Mouse (Mus musculus): ENCODE measurements around the gene Erg28. TPM values are rescaled to one million over a fixed set of nuclear protein-coding genes. Genes with fewer than 3 reads are reported as not detected.

Gene Erg28
- 89.4 and 91.2 TPM in 2 replicates for polyA plus RNA-seq (2016; fragmentation: Nextera tagmentation; extraction: Ambion mirVana)

DNA sequence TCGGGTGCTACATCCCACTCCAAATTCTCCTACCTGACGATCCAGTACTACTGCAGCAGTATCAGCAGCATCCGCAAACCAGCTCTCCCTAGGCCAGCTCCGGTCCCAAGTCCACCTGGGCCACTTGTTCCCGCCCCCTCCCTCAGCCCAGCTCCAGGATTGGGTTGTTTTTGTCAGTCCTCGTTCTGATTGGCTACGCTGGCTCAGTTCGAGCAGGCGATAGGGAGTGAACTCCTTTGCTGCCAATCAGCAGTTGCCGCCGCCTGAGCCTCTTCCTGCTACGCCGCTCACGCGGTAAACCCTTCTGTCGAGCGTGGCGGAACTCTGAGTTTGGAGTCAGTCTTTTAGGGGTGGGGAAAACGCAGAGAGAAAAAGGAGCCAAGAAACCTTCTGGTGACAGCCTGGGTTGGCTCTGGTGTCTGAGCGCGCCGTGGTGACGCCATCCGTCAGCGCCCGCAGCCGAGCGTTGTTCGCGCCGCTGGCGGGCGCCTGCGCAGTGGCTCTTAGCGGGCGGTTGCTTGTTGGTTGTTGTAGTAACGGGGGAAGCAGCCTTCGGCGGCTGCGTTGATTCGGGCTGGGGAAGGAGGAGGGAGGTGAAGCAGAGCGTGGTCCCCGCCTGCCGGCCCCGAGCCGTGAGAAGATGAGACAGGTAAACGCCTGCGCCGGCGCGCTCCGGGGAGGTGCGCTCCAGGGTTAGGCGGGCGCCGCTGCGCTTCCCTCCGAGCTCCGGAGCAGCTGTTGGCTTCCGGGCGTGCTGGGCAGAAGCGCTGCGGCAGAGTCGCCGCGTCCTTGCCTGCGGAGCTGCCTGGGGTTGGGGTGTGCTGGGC, at the start of gene Erg28, which contains the start of gene Ttll5:
Erg28 (minus strand) TSS at position 113 of the 827 bp plus-strand sequence.
Ttll5 (plus strand) TSS at position 222 of the 827 bp plus-strand sequence.
- Histone ChIP-seq H3K9ac (replicated peaks) (peak within 1 kb of the TSS; percentile 80), H3K27ac (replicated peaks) (peak within 1 kb of the TSS; percentile 95), H3K4me1 (peaks cover 16% of the 10 kb centered on the region), H3K27me3 (no peaks in the 10 kb centered on the region), H3K4me2 (replicated peaks) (peak within 1 kb of the TSS; percentile 81), H3K4me3 (peak within 1 kb of the TSS; percentile 86), H3K9me3 (no peaks in the 10 kb centered on the region), H3K36me3 (peaks cover 16% of the 10 kb centered on the region)
- peak; percentile 99 for ATAC-seq (ENCODE audit: low FRiP score, low read depth)
- 1% methylated on average over 65 of the region's 67 CpGs for WGBS

- no peak overlapping the region; the same call in 1 of the 2 replicates for H3K27ac ChIP-seq (replicated peaks)
- no peak overlapping the region for H3K9ac ChIP-seq (replicated peaks)
- H3K36me3 ChIP-seq = 0 out of 2 replicates have a peak, but pooled peaks cover 4% of the 10 kb centered on the region
- H3K4me3 ChIP-seq = no peak overlapping the region
- WGBS = 14% methylated on average over 6 of the region's 6 CpGs
- ATAC-seq (ENCODE audit: low FRiP score, low read depth) = no peak
- H3K4me2 ChIP-seq (replicated peaks) = no peak overlapping the region
- no peaks in the 10 kb centered on the region for H3K27me3 ChIP-seq
- 0 out of 2 replicates have a peak, but pooled peaks cover 8% of the 10 kb centered on the region for H3K4me1 ChIP-seq
- H3K9me3 ChIP-seq = no peaks in the 10 kb centered on the region
Observed at GRCm38 (mm10) chr12:85869423-85869822, 45.1 kb upstream of the Erg28 start.

DNA sequence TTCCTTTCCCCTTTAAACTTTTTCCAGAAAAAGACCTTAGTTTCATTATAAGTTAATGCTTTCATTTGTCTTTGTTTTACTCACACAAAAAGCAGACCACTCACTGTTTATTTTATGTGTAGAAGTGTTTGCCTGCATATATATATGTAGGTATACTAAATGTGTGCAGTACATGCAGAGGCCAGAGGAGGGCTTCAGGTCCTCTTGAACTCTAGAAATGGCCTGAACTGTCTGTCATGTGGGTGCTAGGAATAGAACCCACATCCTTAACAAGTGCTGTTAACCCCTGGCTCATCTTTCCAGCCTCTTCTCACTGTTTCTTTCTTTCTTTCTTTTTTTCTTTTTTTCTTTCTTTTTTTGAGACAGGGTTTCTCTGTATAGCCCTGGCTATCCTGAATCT, 42.8 kb upstream of the Erg28 start:
- Histone ChIP-seq H3K27ac (replicated peaks) (no peak overlapping the region), H3K9me3 (no peaks in the 10 kb centered on the region), H3K9ac (replicated peaks) (no peak overlapping the region), H3K4me2 (replicated peaks) (no peak overlapping the region), H3K27me3 (no peaks in the 10 kb centered on the region), H3K4me1 (0 out of 2 replicates have a peak, but pooled peaks cover 8% of the 10 kb centered on the region), H3K36me3 (peaks cover 3% of the 10 kb centered on the region; the same call in 1 of the 2 replicates), H3K4me3 (no peak overlapping the region)
- ATAC-seq (ENCODE audit: low FRiP score, low read depth) = no peak

DNA sequence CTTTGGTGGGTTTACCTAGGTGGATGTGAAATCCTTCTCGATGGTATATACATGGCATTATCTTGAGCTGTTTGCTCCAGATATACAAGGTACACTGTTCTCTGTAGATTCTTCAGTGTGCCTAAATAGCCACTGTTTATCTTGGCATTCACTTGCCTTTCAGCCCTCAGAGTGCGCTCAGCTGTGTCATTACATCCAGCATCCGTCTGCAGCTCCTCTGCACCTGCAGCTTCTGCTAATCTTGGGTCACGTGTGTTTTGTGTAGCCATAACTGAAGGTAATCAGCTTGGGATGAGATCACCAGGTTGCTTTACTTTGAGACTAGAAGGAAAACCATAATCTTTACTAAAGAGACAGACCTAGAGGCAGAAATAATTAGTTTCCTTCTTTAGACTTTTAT, 42.3 kb upstream of the Erg28 start:
- H3K36me3 ChIP-seq = peaks cover 3% of the 10 kb centered on the region; the same call in 1 of the 2 replicates
- no peaks in the 10 kb centered on the region for H3K9me3 ChIP-seq
- H3K4me2 ChIP-seq (replicated peaks) = no peak overlapping the region
- H3K27me3 ChIP-seq = no peaks in the 10 kb centered on the region
- 69% methylated on average over 4 of the region's 4 CpGs for WGBS
- H3K4me3 ChIP-seq = no peak overlapping the region
- no peak overlapping the region for H3K27ac ChIP-seq (replicated peaks)
- H3K4me1 ChIP-seq = 0 out of 2 replicates have a peak, but pooled peaks cover 8% of the 10 kb centered on the region
- H3K9ac ChIP-seq (replicated peaks) = no peak overlapping the region
- no peak for ATAC-seq (ENCODE audit: low FRiP score, low read depth)

DNA sequence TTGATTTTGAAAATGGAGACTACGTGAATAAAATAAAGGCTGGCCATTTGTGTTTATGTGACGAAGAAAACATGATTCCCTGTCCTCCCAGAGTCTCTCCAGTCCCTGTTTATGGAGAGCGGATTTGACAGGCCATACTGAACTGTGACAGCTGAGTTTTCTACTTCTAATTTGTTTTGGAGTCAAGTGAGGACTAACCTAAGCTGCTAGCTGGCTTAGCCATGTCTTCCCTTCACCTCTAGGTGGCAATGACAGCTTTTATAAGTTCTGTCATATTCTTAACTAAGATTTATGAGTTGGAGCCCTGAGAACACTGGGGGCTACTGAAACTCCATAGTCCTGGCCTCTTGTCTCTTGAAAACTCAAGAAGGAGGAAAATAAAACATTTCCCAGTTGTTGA, 41.2 kb upstream of the Erg28 start:
- Histone ChIP-seq H3K27me3 (no peaks in the 10 kb centered on the region), H3K9ac (replicated peaks) (no peak overlapping the region), H3K36me3 (peaks cover 3% of the 10 kb centered on the region; the same call in 1 of the 2 replicates), H3K27ac (replicated peaks) (no peak overlapping the region), H3K9me3 (no peaks in the 10 kb centered on the region), H3K4me3 (no peak overlapping the region), H3K4me1 (0 out of 2 replicates have a peak, but pooled peaks cover 8% of the 10 kb centered on the region), H3K4me2 (replicated peaks) (no peak overlapping the region)
- WGBS = 83% methylated on average over 3 of the region's 3 CpGs
- ATAC-seq (ENCODE audit: low FRiP score, low read depth) = no peak

DNA sequence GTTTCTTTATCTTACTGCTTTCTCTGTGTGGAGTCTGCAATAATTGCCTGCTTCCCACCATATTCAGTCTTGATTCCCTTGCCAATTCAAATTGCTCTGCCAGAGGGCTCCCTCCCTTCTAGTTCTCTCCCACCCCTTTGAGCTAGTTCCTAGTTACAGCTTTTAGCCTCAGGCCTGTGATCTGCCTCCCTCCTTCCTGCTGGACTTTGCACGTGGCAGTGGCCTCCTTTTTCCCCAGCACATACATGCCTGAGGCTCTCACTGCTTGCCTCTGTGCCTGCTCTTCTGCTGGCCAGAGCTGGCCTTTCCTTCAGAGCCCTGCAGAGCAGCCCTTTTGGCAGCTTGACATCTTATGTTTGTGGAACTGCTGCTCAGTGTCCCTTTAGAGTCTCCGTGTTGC, 38.2 kb upstream of the Erg28 start:
- Histone ChIP-seq H3K27me3 (no peaks in the 10 kb centered on the region), H3K4me3 (no peak overlapping the region), H3K27ac (replicated peaks) (0 out of 2 replicates have a peak overlapping the region, but pooled peaks have one; percentile 35), H3K36me3 (peaks cover 5% of the 10 kb centered on the region; the same call in 1 of the 2 replicates), H3K4me1 (no peaks in the 10 kb centered on the region), H3K9me3 (no peaks in the 10 kb centered on the region), H3K4me2 (replicated peaks) (no peak overlapping the region), H3K9ac (replicated peaks) (no peak overlapping the region)
- ATAC-seq (ENCODE audit: low FRiP score, low read depth) = no peak
- WGBS = 65% methylated on average over 2 of the region's 2 CpGs

DNA sequence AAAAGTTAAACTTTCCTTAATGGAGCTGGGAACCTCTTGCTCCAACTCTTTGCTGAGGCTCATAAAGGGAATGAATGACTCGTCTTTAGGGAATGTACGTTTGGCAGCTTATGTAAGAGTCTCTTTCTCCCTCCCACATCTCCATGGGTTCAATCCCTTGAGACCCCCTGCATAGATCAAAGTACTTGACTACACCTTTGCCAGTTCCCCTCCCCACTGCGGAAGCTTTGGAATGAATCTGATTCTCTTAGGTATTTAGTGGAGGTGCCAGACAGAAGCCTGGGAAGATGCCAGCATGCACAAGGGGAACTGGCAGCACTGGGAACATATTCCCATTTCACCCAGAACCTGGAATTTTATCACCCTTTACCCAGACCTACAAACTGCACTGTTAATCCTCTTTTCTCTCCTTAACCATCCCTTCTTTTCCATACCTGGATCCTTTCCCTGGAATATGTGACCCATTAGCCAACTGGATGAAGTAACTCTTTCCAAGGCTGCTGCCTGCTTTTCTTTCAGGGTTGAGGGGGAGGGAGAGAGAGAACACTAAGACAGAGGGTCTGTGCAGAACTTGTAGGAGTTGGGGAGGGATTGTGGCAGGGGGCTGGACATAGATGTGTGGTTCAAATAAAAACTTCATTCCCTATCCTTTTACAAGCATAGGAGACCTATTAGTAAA, 35.3 kb upstream of the Erg28 start:
- H3K4me2 ChIP-seq (replicated peaks) = no peak overlapping the region
- no peak for ATAC-seq (ENCODE audit: low FRiP score, low read depth)
- H3K9ac ChIP-seq (replicated peaks) = no peak overlapping the region
- H3K27me3 ChIP-seq = no peaks in the 10 kb centered on the region
- H3K9me3 ChIP-seq = no peaks in the 10 kb centered on the region
- no peak overlapping the region for H3K27ac ChIP-seq (replicated peaks)
- peaks cover 12% of the 10 kb centered on the region; the same call in 1 of the 2 replicates for H3K36me3 ChIP-seq
- WGBS = 59% methylated on average over 3 of the region's 3 CpGs
- no peaks in the 10 kb centered on the region for H3K4me1 ChIP-seq
- H3K4me3 ChIP-seq = no peak overlapping the region

- H3K4me1 ChIP-seq = no peaks in the 10 kb centered on the region
- ATAC-seq (ENCODE audit: low FRiP score, low read depth) = no peak
- H3K9me3 ChIP-seq = no peaks in the 10 kb centered on the region
- no peak overlapping the region for H3K4me2 ChIP-seq (replicated peaks)
- no peak overlapping the region for H3K27ac ChIP-seq (replicated peaks)
- 76% methylated on average over 3 of the region's 3 CpGs for WGBS
- H3K27me3 ChIP-seq = no peaks in the 10 kb centered on the region
- H3K4me3 ChIP-seq = no peak overlapping the region
- H3K36me3 ChIP-seq = peaks cover 8% of the 10 kb centered on the region; the same call in 1 of the 2 replicates
- H3K9ac ChIP-seq (replicated peaks) = no peak overlapping the region
Observed at GRCm38 (mm10) chr12:85859111-85859510, 34.8 kb upstream of the Erg28 start.

GRCm38 (mm10) chr12:85857300-85857699, 33.0 kb upstream of the Erg28 start:
- Histone ChIP-seq H3K9me3 (no peaks in the 10 kb centered on the region), H3K4me3 (no peak overlapping the region), H3K27ac (replicated peaks) (no peak overlapping the region), H3K27me3 (no peaks in the 10 kb centered on the region), H3K4me1 (no peaks in the 10 kb centered on the region), H3K4me2 (replicated peaks) (no peak overlapping the region), H3K36me3 (0 out of 2 replicates have a peak, but pooled peaks cover 11% of the 10 kb centered on the region), H3K9ac (replicated peaks) (no peak overlapping the region)
- no peak for ATAC-seq (ENCODE audit: low FRiP score, low read depth)
- WGBS = 95% methylated on average over 7 of the region's 7 CpGs

GRCm38 (mm10) chr12:85854271-85854670, 29.9 kb upstream of the Erg28 start:
- Histone ChIP-seq H3K4me2 (replicated peaks) (no peak overlapping the region), H3K4me1 (no peaks in the 10 kb centered on the region), H3K9ac (replicated peaks) (no peak overlapping the region), H3K27me3 (no peaks in the 10 kb centered on the region), H3K27ac (replicated peaks) (no peak overlapping the region), H3K36me3 (0 out of 2 replicates have a peak, but pooled peaks cover 15% of the 10 kb centered on the region), H3K4me3 (no peak overlapping the region), H3K9me3 (no peaks in the 10 kb centered on the region)
- 88% methylated on average over 1 of the region's 1 CpGs for WGBS
- no peak for ATAC-seq (ENCODE audit: low FRiP score, low read depth)

DNA sequence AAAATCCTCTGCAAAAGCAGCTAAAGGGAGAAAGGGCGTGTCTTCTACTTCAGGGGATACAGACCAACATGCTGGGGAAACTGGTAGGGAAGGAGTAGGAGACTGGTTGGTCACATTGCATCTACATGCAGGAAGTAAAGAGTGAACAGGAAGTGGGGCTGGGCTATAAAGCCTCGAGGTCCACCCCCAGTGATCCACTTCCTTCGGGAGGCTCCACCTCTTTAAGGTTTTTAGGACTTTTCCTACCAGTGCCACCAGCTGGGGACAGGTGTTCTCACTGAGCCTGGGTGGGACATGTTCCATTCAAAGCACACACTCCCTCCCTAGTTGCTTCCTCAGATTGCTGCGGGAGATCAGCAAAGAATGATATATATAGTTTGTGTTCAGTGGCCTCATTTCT, 29.5 kb upstream of the Erg28 start:
- no peak overlapping the region for H3K4me3 ChIP-seq
- no peaks in the 10 kb centered on the region for H3K9me3 ChIP-seq
- H3K9ac ChIP-seq (replicated peaks) = no peak overlapping the region
- no peaks in the 10 kb centered on the region for H3K4me1 ChIP-seq
- H3K27me3 ChIP-seq = no peaks in the 10 kb centered on the region
- H3K4me2 ChIP-seq (replicated peaks) = no peak overlapping the region
- ATAC-seq (ENCODE audit: low FRiP score, low read depth) = no peak
- H3K27ac ChIP-seq (replicated peaks) = no peak overlapping the region
- 0 out of 2 replicates have a peak, but pooled peaks cover 15% of the 10 kb centered on the region for H3K36me3 ChIP-seq
- 88% methylated on average over 4 of the region's 4 CpGs for WGBS

- ATAC-seq (ENCODE audit: low FRiP score, low read depth) = no peak
- Histone ChIP-seq H3K9me3 (no peaks in the 10 kb centered on the region), H3K36me3 (0 out of 2 replicates have a peak, but pooled peaks cover 10% of the 10 kb centered on the region), H3K4me2 (replicated peaks) (no peak overlapping the region), H3K27ac (replicated peaks) (no peak overlapping the region), H3K4me1 (no peaks in the 10 kb centered on the region), H3K9ac (replicated peaks) (no peak overlapping the region), H3K4me3 (no peak overlapping the region), H3K27me3 (no peaks in the 10 kb centered on the region)
- 88% methylated on average over 8 of the region's 8 CpGs for WGBS
Observed at GRCm38 (mm10) chr12:85850661-85851060, 26.3 kb upstream of the Erg28 start.

Measured in midbrain, embryonic 12.5 days (tissue).